Mouse (Mus musculus) spleen, adult 2 months (tissue): ENCODE measurements around the gene Cyp2b19. TPM values are rescaled to one million over a fixed set of nuclear protein-coding genes. Genes with fewer than 3 reads are reported as not detected.
A peak's percentile ranks its signal among the peaks of the same experiment; 100 is the strongest.

Source experiments
- DNase-seq, 2 experiments: peaks; one replicate each; pipeline versions ENCODE4 v3.0.0 to v3.0.0-alpha.2; 2012 to 2021; ENCODE audit warnings: low spot score in 2 of 2, low read depth in 1 of 2
- H3K27ac ChIP-seq: fragments of 200-500 bp; 2 replicates; pipeline ENCODE4 v1.5.1; 2012; ENCODE audit warnings: low read length, inconsistent platforms; ENCODE audit not compliant: insufficient read depth
- H3K27me3 ChIP-seq: fragments of 200-500 bp; 2 replicates; pipeline ENCODE4 v1.6.1; 2012; ENCODE audit warnings: mild to moderate bottlenecking, moderate library complexity, low read length, inconsistent platforms; ENCODE audit not compliant: control insufficient read depth, insufficient read depth
- H3K36me3 ChIP-seq: fragments of 200-500 bp; 2 replicates; pipeline ENCODE4 v1.6.1; 2012; ENCODE audit warnings: mild to moderate bottlenecking, low read length, inconsistent platforms; ENCODE audit not compliant: control insufficient read depth, insufficient read depth
- H3K4me1 ChIP-seq: fragments of 200-500 bp; 2 replicates; pipeline ENCODE4 v1.6.1; 2011; ENCODE audit warnings: inconsistent platforms; ENCODE audit not compliant: control insufficient read depth, insufficient read depth, insufficient read length
- H3K4me3 ChIP-seq: fragments of 200-500 bp; 2 replicates; pipeline ENCODE4 v1.5.1; 2011; ENCODE audit warnings: mild to moderate bottlenecking, inconsistent platforms; ENCODE audit not compliant: insufficient read depth, insufficient read length; ENCODE audit errors: extremely low read depth
- CTCF ChIP-seq: fragments of 200-500 bp; IDR thresholded peaks from 2 replicates; pipeline ENCODE4 v1.5.1; 2011; ENCODE audit warnings: mild to moderate bottlenecking, inconsistent platforms; ENCODE audit not compliant: insufficient read depth, insufficient read length, insufficient replicate concordance; ENCODE audit errors: extremely low read depth
- POLR2A ChIP-seq: fragments of 200-500 bp; IDR thresholded peaks from 2 replicates; pipeline ENCODE4 v1.6.1; 2011; ENCODE audit warnings: low read depth, low read length, inconsistent platforms
- WGBS: fragments of 180-500 bp; shearing (Covaris S2); methylation state at CpG from one replicate; pipeline ENCODE4 v1.1.7; 2018; 5-methylcytosine and 5-hydroxymethylcytosine counted together
- polyA plus RNA-seq: library from polyadenylated mRNA; depleted of rRNA; stranded (reverse); fragments of >200 nt; gene quantifications from 2 replicates; pipeline ENCODE4 v1.2.3, GENCODE M21; 2012

Gene Cyp2b19
- polyA plus RNA-seq, 1 experiment, result not detected

GRCm38 (mm10) chr7:26772866-26773586 lies 16.1 kb downstream of the Cyp2b19 start:
- H3K27ac ChIP-seq, result no peak overlapping the region
- no peak for TF ChIP-seq CTCF
- TF ChIP-seq POLR2A, result no peak
- no peak for DNase-seq
- no peaks in the 10 kb centered on the region for H3K27me3 ChIP-seq
- no peaks in the 10 kb centered on the region for H3K4me1 ChIP-seq
- no peak overlapping the region for H3K4me3 ChIP-seq
- 75% methylated on average over 3 of the region's 3 CpGs for WGBS
- no peaks in the 10 kb centered on the region for H3K36me3 ChIP-seq

GRCm38 (mm10) chr7:26775866-26776265 lies 18.9 kb downstream of the Cyp2b19 start:
- WGBS, result 25% methylated on average over 6 of the region's 6 CpGs
- no peaks in the 10 kb centered on the region for H3K27me3 ChIP-seq
- no peak overlapping the region for H3K27ac ChIP-seq
- no peak for DNase-seq
- TF ChIP-seq CTCF, result no peak
- no peak for TF ChIP-seq POLR2A
- no peak overlapping the region for H3K4me3 ChIP-seq
- H3K36me3 ChIP-seq, result no peaks in the 10 kb centered on the region
- no peaks in the 10 kb centered on the region for H3K4me1 ChIP-seq

- TF ChIP-seq POLR2A, result no peak
- no peak for TF ChIP-seq CTCF
- Histone ChIP-seq H3K4me1 (no peaks in the 10 kb centered on the region), H3K27me3 (no peaks in the 10 kb centered on the region), H3K4me3 (no peak overlapping the region), H3K27ac (no peak overlapping the region), H3K36me3 (no peaks in the 10 kb centered on the region)
- WGBS, result 51% methylated on average over 2 of the region's 2 CpGs
- no peak for DNase-seq
Measured at GRCm38 (mm10) chr7:26777806-26778205, 20.9 kb downstream of the Cyp2b19 start.

- H3K27ac ChIP-seq, result no peak overlapping the region
- 35% methylated on average over 6 of the region's 6 CpGs for WGBS
- no peak overlapping the region for H3K4me3 ChIP-seq
- H3K4me1 ChIP-seq, result no peaks in the 10 kb centered on the region
- no peaks in the 10 kb centered on the region for H3K36me3 ChIP-seq
- no peaks in the 10 kb centered on the region for H3K27me3 ChIP-seq
- TF ChIP-seq CTCF (no peak), POLR2A (no peak)
- DNase-seq, result no peak
Measured at GRCm38 (mm10) chr7:26778474-26778873, 21.5 kb downstream of the Cyp2b19 start.

- Histone ChIP-seq H3K4me1 (no peaks in the 10 kb centered on the region), H3K4me3 (no peak overlapping the region), H3K27ac (no peak overlapping the region), H3K27me3 (no peaks in the 10 kb centered on the region), H3K36me3 (no peaks in the 10 kb centered on the region)
- 81% methylated on average over 5 of the region's 5 CpGs for WGBS
- DNase-seq, result peak in 1 of 2 experiments; percentile 1
- TF ChIP-seq CTCF (no peak), POLR2A (no peak)
Measured at GRCm38 (mm10) chr7:26779799-26780416, 23.0 kb downstream of the Cyp2b19 start.

GRCm38 (mm10) chr7:26780510-26780909 lies 23.6 kb downstream of the Cyp2b19 start:
- no peaks in the 10 kb centered on the region for H3K36me3 ChIP-seq
- no peak overlapping the region for H3K27ac ChIP-seq
- WGBS, result 16% methylated on average over 11 of the region's 11 CpGs
- TF ChIP-seq POLR2A (no peak), CTCF (no peak)
- DNase-seq, result no peak
- no peaks in the 10 kb centered on the region for H3K27me3 ChIP-seq
- H3K4me3 ChIP-seq, result no peak overlapping the region
- H3K4me1 ChIP-seq, result no peaks in the 10 kb centered on the region

GRCm38 (mm10) chr7:26780998-26781766 lies 24.2 kb downstream of the Cyp2b19 start:
- 33% methylated on average over 8 of the region's 8 CpGs for WGBS
- DNase-seq, result no peak
- Histone ChIP-seq H3K4me3 (no peak overlapping the region), H3K27ac (no peak overlapping the region), H3K4me1 (no peaks in the 10 kb centered on the region), H3K36me3 (no peaks in the 10 kb centered on the region), H3K27me3 (no peaks in the 10 kb centered on the region)
- TF ChIP-seq POLR2A, result no peak
- no peak for TF ChIP-seq CTCF
